Mouse (Mus musculus) stomach, embryonic 16.5 days (tissue): ENCODE data around the gene Lrp5. TPM values are rescaled to one million over a fixed set of nuclear protein-coding genes. Genes with fewer than 3 reads are reported as not detected.

Source experiments
- ATAC-seq: fragments of 200-750 bp; cut with Nextera tagmentation; 2 replicates; pipeline ENCODE4 v1.8.0; 2017; ENCODE audit warnings: moderate number of reproducible peaks, moderate TSS enrichment; ENCODE audit not compliant: insufficient read depth, low FRiP score
- H3K27ac ChIP-seq: fragments of 300-500 bp; sonication (generic); 2 replicates; pipeline ENCODE4 v1.5.1; 2014; ENCODE audit warnings: low read length
- H3K27me3 ChIP-seq: fragments of 300-500 bp; sonication (generic); 2 replicates; pipeline ENCODE4 v1.6.1; 2014; ENCODE audit warnings: low read length, control low read depth, mixed read lengths; ENCODE audit not compliant: control insufficient read depth, insufficient read depth
- H3K36me3 ChIP-seq: fragments of 300-500 bp; sonication (generic); 2 replicates; pipeline ENCODE4 v1.6.1; 2014; ENCODE audit warnings: low read length; ENCODE audit not compliant: control insufficient read depth, insufficient read depth
- H3K4me1 ChIP-seq: fragments of 300-500 bp; sonication (generic); 2 replicates; pipeline ENCODE4 v1.6.1; 2014; ENCODE audit warnings: low read length, control low read depth, mixed read lengths; ENCODE audit not compliant: control insufficient read depth, insufficient read depth
- H3K4me2 ChIP-seq: fragments of 300-500 bp; sonication (generic); 2 replicates; pipeline ENCODE4 v1.6.1; 2014; ENCODE audit warnings: low read depth, low read length, mixed read lengths
- H3K4me3 ChIP-seq: fragments of 300-500 bp; sonication (generic); replicated peaks from 2 replicates; pipeline ENCODE4 v1.5.1; 2014; ENCODE audit warnings: mild to moderate bottlenecking, low read length
- H3K9ac ChIP-seq: fragments of 300-500 bp; sonication (generic); 2 replicates; pipeline ENCODE4 v1.6.1; 2014; ENCODE audit warnings: low read length
- H3K9me3 ChIP-seq: fragments of 300-500 bp; sonication (generic); replicated peaks from 2 replicates; pipeline ENCODE4 v1.6.1; 2016; ENCODE audit warnings: low read length, control low read depth; ENCODE audit not compliant: control insufficient read depth
- WGBS: fragments of 180-500 bp; shearing (Covaris S2); extraction: QIAGEN DNeasy Blood & Tissue Kit; methylation state at CpG from one replicate; pipeline ENCODE4 v1.1.7; 2014; 5-methylcytosine and 5-hydroxymethylcytosine counted together
- polyA plus RNA-seq: library from polyadenylated mRNA; unstranded; fragments of >200 nt; fragmentation: Nextera tagmentation; extraction: Ambion mirVana; gene quantifications from 2 replicates; pipeline ENCODE4 v1.2.1, GENCODE M21; 2015

The Lrp5 gene
- polyA plus RNA-seq, 1 experiment from 2014 or later, result 5.5 TPM

- H3K36me3 ChIP-seq, result peaks cover 41% of the 10 kb centered on the region
- H3K4me2 ChIP-seq, result no peak overlapping the region
- H3K9me3 ChIP-seq, result no peaks in the 10 kb centered on the region
- no peaks in the 10 kb centered on the region for H3K27me3 ChIP-seq
- no peaks in the 10 kb centered on the region for H3K4me1 ChIP-seq
- no peak overlapping the region for H3K27ac ChIP-seq
- 95% methylated on average over 4 of the region's 4 CpGs for WGBS
- no peak overlapping the region for H3K9ac ChIP-seq
- no peak for ATAC-seq
- no peak overlapping the region for H3K4me3 ChIP-seq
Observed at GRCm38 (mm10) chr19:3623294-3623693, 63.1 kb downstream of the Lrp5 start.

- ATAC-seq, result no peak
- H3K9ac ChIP-seq, result no peak overlapping the region
- H3K27ac ChIP-seq, result no peak overlapping the region
- no peak overlapping the region for H3K4me2 ChIP-seq
- 97% methylated on average over 10 of the region's 10 CpGs for WGBS
- no peak overlapping the region for H3K4me3 ChIP-seq
- H3K27me3 ChIP-seq, result no peaks in the 10 kb centered on the region
- H3K9me3 ChIP-seq, result no peaks in the 10 kb centered on the region
- peaks cover 36% of the 10 kb centered on the region for H3K36me3 ChIP-seq
- no peaks in the 10 kb centered on the region for H3K4me1 ChIP-seq
Observed at GRCm38 (mm10) chr19:3620871-3621270, 65.5 kb downstream of the Lrp5 start.

DNA sequence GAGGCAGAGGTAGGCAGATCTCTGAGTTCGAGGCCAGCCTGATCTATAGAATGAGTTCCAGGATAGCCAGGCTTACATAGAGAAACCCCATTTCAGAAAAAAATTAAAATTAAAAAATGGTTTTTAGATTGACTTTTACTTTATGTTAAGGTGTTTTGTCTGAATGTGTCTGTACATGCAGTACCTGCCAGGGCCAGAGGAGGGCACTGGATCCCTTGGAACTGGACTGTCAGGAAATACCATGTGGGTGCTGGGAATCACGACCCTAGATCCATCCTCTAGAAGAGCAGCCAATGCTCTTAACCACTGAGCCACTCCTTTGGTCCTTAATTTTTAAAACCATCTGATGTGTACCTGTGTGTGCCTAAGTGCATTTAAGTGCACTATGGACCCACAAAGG is 67.0 kb downstream of the Lrp5 start:
- Histone ChIP-seq H3K9ac (no peak overlapping the region), H3K36me3 (peaks cover 49% of the 10 kb centered on the region), H3K4me3 (no peak overlapping the region), H3K27me3 (no peaks in the 10 kb centered on the region), H3K4me2 (no peak overlapping the region), H3K4me1 (no peaks in the 10 kb centered on the region), H3K9me3 (no peaks in the 10 kb centered on the region), H3K27ac (no peak overlapping the region)
- ATAC-seq, result no peak
- WGBS, result 85% methylated on average over 2 of the region's 2 CpGs

GRCm38 (mm10) chr19:3613991-3614390 is 72.4 kb downstream of the Lrp5 start:
- Histone ChIP-seq H3K36me3 (peaks cover 31% of the 10 kb centered on the region), H3K4me1 (no peaks in the 10 kb centered on the region; the same call in 1 of the 2 replicates), H3K27ac (no peak overlapping the region), H3K9ac (no peak overlapping the region), H3K9me3 (no peaks in the 10 kb centered on the region), H3K27me3 (no peaks in the 10 kb centered on the region), H3K4me2 (no peak overlapping the region), H3K4me3 (no peak overlapping the region)
- WGBS, result 91% methylated on average over 10 of the region's 10 CpGs
- no peak for ATAC-seq

DNA sequence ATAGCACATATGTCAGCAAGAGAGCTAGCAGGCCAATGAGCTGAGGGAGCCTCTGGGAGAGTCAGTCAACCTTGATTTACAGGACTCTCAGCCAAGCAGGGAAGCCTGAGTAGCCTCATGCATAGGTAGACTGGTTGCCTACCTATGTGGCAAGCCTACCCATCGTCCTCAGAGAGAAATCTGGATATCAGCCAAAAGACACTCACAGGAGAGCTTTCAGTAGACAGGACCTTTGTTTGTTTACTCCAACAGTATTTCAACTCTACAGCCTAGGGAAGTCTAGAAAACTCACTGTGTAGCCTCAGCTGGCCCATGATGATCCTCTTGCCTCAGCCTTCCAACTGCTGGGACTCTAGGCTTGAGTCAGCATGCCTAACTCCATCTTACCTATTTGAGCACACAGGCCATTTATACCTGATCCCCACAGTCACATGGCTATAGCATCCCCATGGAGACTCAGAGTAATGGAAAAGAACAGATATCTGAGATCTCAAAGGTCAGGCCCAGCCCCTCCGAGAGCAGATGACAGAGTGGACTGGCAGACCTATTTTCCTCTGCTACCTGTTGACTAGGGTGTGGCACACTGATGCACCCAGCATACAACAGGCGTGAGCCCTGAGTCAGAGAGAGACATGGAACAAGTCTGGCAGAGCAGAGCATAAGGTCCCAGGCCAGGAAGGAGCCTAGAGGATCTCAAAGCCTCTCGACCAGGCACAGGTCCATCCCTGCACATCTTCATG is 73.7 kb downstream of the Lrp5 start:
- Histone ChIP-seq H3K9me3 (no peaks in the 10 kb centered on the region), H3K4me2 (no peak overlapping the region), H3K9ac (no peak overlapping the region), H3K27me3 (no peaks in the 10 kb centered on the region), H3K36me3 (peaks cover 25% of the 10 kb centered on the region), H3K4me3 (no peak overlapping the region), H3K27ac (no peak overlapping the region), H3K4me1 (no peaks in the 10 kb centered on the region; the same call in 1 of the 2 replicates)
- whole genome bisulfite sequencing, result 84% methylated on average over 4 of the region's 4 CpGs
- ATAC-seq, result no peak

- Histone ChIP-seq H3K9me3 (no peaks in the 10 kb centered on the region), H3K4me3 (no peak overlapping the region), H3K4me1 (no peaks in the 10 kb centered on the region; the same call in 1 of the 2 replicates), H3K9ac (no peak overlapping the region), H3K4me2 (no peak overlapping the region), H3K27me3 (no peaks in the 10 kb centered on the region), H3K36me3 (peaks cover 25% of the 10 kb centered on the region), H3K27ac (no peak overlapping the region)
- 56% methylated on average over 8 of the region's 8 CpGs for WGBS
- no peak for ATAC-seq
Observed at GRCm38 (mm10) chr19:3611730-3612129, 74.6 kb downstream of the Lrp5 start.

DNA sequence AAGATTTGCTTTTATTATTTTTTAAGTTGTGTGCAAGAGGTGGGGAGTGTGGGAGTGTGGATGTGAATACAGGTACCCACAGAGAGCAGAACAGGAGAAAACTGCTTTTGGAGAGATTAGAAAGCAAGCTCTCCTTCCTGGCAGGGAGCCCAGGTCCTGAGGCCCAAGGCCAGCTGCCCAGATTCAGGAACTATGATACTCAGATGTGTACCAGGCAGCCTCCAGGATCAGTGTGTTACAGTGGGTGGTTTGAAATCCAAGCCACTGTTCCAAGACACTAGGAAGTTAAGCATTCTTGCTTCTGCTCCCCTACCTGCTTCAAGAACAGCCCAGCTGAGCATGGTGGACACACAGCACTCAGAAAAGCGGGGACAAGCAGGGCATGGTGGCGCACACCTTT is 75.5 kb downstream of the Lrp5 start:
- Histone ChIP-seq H3K36me3 (peaks cover 25% of the 10 kb centered on the region), H3K27ac (peak overlapping the region; percentile 17; the same call in 1 of the 2 replicates), H3K27me3 (no peaks in the 10 kb centered on the region), H3K9ac (no peak overlapping the region), H3K4me1 (no peaks in the 10 kb centered on the region; the same call in 1 of the 2 replicates), H3K4me2 (no peak overlapping the region), H3K4me3 (no peak overlapping the region), H3K9me3 (no peaks in the 10 kb centered on the region)
- ATAC-seq, result no peak
- 97% methylated on average over 2 of the region's 2 CpGs for WGBS

DNA sequence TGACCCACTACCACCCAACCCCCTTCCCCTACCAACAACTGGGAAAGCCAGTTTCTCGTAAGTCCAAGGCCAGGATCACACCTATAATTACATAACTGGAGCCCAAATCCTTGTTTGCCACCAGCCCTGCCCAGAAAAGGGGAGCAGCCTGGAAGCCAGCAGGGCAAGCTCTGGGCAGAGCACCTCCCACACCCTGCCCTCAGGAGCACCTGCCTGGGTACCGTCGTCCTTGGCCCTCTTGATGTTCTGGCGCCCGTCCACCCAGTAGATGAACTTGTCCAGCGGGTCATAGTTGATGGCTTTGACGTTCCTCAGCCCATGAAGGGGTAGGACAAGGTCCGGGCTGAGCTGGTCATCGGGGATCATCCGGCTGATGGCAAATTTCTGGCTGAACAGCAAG is 76.5 kb downstream of the Lrp5 start:
- H3K27me3 ChIP-seq, result no peaks in the 10 kb centered on the region
- no peaks in the 10 kb centered on the region for H3K9me3 ChIP-seq
- H3K27ac ChIP-seq, result peak overlapping the region; percentile 17; the same call in 1 of the 2 replicates
- no peak overlapping the region for H3K9ac ChIP-seq
- ATAC-seq, result peak; percentile 30; the same call in 1 of the 2 replicates
- peaks cover 17% of the 10 kb centered on the region; the same call in 1 of the 2 replicates for H3K36me3 ChIP-seq
- no peak overlapping the region for H3K4me3 ChIP-seq
- WGBS, result 78% methylated on average over 10 of the region's 10 CpGs
- no peak overlapping the region for H3K4me2 ChIP-seq
- H3K4me1 ChIP-seq, result no peaks in the 10 kb centered on the region; the same call in 1 of the 2 replicates

DNA sequence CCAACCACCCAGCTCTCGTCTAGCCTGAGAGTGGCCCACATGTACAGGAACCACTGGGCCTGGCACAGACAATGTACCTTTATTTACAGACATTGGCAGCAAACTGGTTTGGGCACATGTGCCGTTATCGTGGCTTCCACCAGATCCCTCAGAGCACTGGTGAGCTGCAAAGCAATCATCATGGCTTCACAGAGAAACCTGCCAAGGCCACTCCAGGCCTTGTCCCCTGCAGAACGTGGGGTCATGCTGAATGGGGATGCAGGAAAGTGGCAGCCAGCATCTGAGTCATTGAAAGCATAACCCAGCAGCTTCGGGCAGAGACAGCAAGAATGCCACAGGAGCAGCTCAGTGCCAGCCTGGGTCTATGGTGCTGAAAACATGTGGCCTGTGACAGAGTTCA is 92.0 kb downstream of the Lrp5 start:
- no peaks in the 10 kb centered on the region for H3K9me3 ChIP-seq
- H3K4me1 ChIP-seq, result no peaks in the 10 kb centered on the region
- H3K27me3 ChIP-seq, result no peaks in the 10 kb centered on the region
- H3K9ac ChIP-seq, result no peak overlapping the region
- H3K36me3 ChIP-seq, result peaks cover 47% of the 10 kb centered on the region
- 91% methylated on average over 5 of the region's 5 CpGs for WGBS
- ATAC-seq, result no peak
- no peak overlapping the region for H3K4me3 ChIP-seq
- H3K27ac ChIP-seq, result no peak overlapping the region
- no peak overlapping the region for H3K4me2 ChIP-seq
